Mouse (Mus musculus): ENCODE measurements at regions not wholly inside any gene's neighbourhood (a gene's known extent, or its start where the extent isn't known, plus 50 kb on each side); places are given as distances from the start of the nearest gene placed in this dataset.

DNA sequence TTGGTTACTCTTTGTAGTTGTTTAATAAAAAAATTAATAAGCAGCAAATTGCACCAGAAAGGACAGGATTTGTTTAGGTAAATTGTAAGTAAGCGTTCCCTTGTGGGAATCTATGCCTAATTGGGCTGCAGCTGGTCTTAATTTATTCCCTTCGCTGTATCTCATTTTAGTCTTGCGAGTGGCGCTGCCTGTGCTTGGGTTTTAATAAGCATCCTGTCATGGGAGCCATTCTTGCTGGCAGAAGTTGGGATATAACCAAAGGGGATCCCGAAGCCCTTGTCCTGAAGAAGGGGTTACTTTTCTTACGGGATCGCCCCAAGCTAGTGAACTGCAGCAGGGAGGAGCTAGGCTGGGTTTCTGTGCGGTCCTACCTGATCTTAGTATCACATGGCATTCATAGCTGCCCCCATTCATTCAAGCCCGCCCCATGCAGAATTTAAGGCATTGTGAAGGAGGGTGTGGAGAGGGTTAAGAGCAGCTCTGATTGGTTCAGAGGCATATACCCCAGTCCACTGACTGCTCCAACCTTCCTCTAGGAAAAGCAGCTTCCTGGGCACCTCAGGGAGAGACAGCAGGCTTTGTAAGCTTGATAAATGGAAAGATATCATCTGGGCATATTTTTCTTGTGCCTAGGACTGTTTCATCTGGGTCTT, 96.4 kb upstream of the Tmem260 start:
- Histone ChIP-seq H3K27ac (ENCODE audit: low read depth) (no peak overlapping the region), H3K27me3 (replicated peaks; ENCODE audit: control insufficient read depth, insufficient read depth, low read length) (no peaks in the 10 kb centered on the region), H3K36me3 (ENCODE audit: control insufficient read depth, insufficient read depth, low read length) (no peaks in the 10 kb centered on the region), H3K9me3 (ENCODE audit: control insufficient read depth, low read length) (no peaks in the 10 kb centered on the region), H3K9ac (ENCODE audit: low read length) (no peak overlapping the region), H3K4me3 (ENCODE audit: low read depth, low read length) (no peak overlapping the region), H3K4me2 (ENCODE audit: low read length) (no peak overlapping the region), H3K4me1 (replicated peaks; ENCODE audit: control insufficient read depth, insufficient read depth, low read length) (no peaks in the 10 kb centered on the region)
- WGBS, result 84% methylated on average over 9 of the region's 9 CpGs
- ATAC-seq (replicated peaks; ENCODE audit: low FRiP score, low TSS enrichment, low read depth), result no peak
- DNase-seq (ENCODE audit: low spot score), result no peak

GRCm38 (mm10) chr14:48351652-48352051, 94.3 kb upstream of the Tmem260 start:
- Histone ChIP-seq H3K36me3 (ENCODE audit: control insufficient read depth, insufficient read depth, low read length) (no peaks in the 10 kb centered on the region), H3K9me3 (ENCODE audit: control insufficient read depth, low read length) (no peaks in the 10 kb centered on the region), H3K4me1 (replicated peaks; ENCODE audit: control insufficient read depth, insufficient read depth, low read length) (peaks cover 4% of the 10 kb centered on the region; the same call in 1 of the 2 replicates), H3K4me2 (ENCODE audit: low read length) (no peak overlapping the region), H3K4me3 (ENCODE audit: low read depth, low read length) (no peak overlapping the region), H3K9ac (ENCODE audit: low read length) (no peak overlapping the region), H3K27ac (ENCODE audit: low read depth) (no peak overlapping the region), H3K27me3 (replicated peaks; ENCODE audit: control insufficient read depth, insufficient read depth, low read length) (no peaks in the 10 kb centered on the region)
- WGBS, result 64% methylated on average over 6 of the region's 6 CpGs
- DNase-seq (ENCODE audit: low spot score), result no peak
- no peak for ATAC-seq (replicated peaks; ENCODE audit: low FRiP score, low TSS enrichment, low read depth)

DNA sequence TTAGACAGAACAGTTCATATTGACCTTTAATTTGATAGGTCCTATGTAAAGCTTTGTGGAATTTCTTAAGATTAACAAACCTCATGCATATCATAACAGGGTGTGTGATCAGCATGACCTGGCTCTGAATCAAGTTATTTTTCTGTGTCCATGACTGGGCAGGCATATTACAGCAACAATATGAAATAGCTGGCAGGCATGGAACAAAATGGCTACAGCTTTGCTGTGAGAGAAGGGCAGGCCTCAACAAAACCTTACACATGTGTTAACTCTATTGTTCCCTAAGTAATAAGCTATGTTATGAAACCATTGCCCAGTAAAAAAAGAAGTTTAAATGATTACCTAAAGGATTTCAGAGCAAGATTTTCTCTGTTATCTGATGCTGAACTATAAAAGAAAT, 93.1 kb upstream of the Tmem260 start:
- Histone ChIP-seq H3K27ac (ENCODE audit: low read depth) (no peak overlapping the region), H3K4me3 (ENCODE audit: low read depth, low read length) (no peak overlapping the region), H3K27me3 (replicated peaks; ENCODE audit: control insufficient read depth, insufficient read depth, low read length) (no peaks in the 10 kb centered on the region), H3K4me1 (replicated peaks; ENCODE audit: control insufficient read depth, insufficient read depth, low read length) (peaks cover 4% of the 10 kb centered on the region; the same call in 1 of the 2 replicates), H3K9me3 (ENCODE audit: control insufficient read depth, low read length) (no peaks in the 10 kb centered on the region), H3K4me2 (ENCODE audit: low read length) (no peak overlapping the region), H3K9ac (ENCODE audit: low read length) (no peak overlapping the region), H3K36me3 (ENCODE audit: control insufficient read depth, insufficient read depth, low read length) (no peaks in the 10 kb centered on the region)
- DNase-seq (ENCODE audit: low spot score) (no peak), ATAC-seq (replicated peaks; ENCODE audit: low FRiP score, low TSS enrichment, low read depth) (no peak)

- H3K4me1 ChIP-seq (replicated peaks; ENCODE audit: control insufficient read depth, insufficient read depth, low read length), result peaks cover 4% of the 10 kb centered on the region; the same call in 1 of the 2 replicates
- H3K27ac ChIP-seq (ENCODE audit: low read depth), result no peak overlapping the region
- 21% methylated on average over 1 of the region's 1 CpGs for WGBS
- no peak overlapping the region for H3K9ac ChIP-seq (ENCODE audit: low read length)
- no peaks in the 10 kb centered on the region for H3K9me3 ChIP-seq (ENCODE audit: control insufficient read depth, low read length)
- no peak for DNase-seq (ENCODE audit: low spot score)
- no peak for ATAC-seq (replicated peaks; ENCODE audit: low FRiP score, low TSS enrichment, low read depth)
- H3K36me3 ChIP-seq (ENCODE audit: control insufficient read depth, insufficient read depth, low read length), result no peaks in the 10 kb centered on the region
- 0 out of 2 replicates have a peak, but pooled peaks cover 2% of the 10 kb centered on the region for H3K27me3 ChIP-seq (replicated peaks; ENCODE audit: control insufficient read depth, insufficient read depth, low read length)
- H3K4me3 ChIP-seq (ENCODE audit: low read depth, low read length), result no peak overlapping the region
- no peak overlapping the region for H3K4me2 ChIP-seq (ENCODE audit: low read length)
Measured at GRCm38 (mm10) chr14:48354176-48354575, 91.7 kb upstream of the Tmem260 start.

- 54% methylated on average over 8 of the region's 8 CpGs for WGBS
- H3K9me3 ChIP-seq (ENCODE audit: control insufficient read depth, low read length), result no peaks in the 10 kb centered on the region
- no peak overlapping the region for H3K9ac ChIP-seq (ENCODE audit: low read length)
- H3K4me3 ChIP-seq (ENCODE audit: low read depth, low read length), result no peak overlapping the region
- H3K4me2 ChIP-seq (ENCODE audit: low read length), result no peak overlapping the region
- ATAC-seq (replicated peaks; ENCODE audit: low FRiP score, low TSS enrichment, low read depth), result no peak
- H3K4me1 ChIP-seq (replicated peaks; ENCODE audit: control insufficient read depth, insufficient read depth, low read length), result peaks cover 4% of the 10 kb centered on the region; the same call in 1 of the 2 replicates
- DNase-seq (ENCODE audit: low spot score), result no peak
- 0 out of 2 replicates have a peak, but pooled peaks cover 2% of the 10 kb centered on the region for H3K27me3 ChIP-seq (replicated peaks; ENCODE audit: control insufficient read depth, insufficient read depth, low read length)
- H3K27ac ChIP-seq (ENCODE audit: low read depth), result no peak overlapping the region
- no peaks in the 10 kb centered on the region for H3K36me3 ChIP-seq (ENCODE audit: control insufficient read depth, insufficient read depth, low read length)
Measured at GRCm38 (mm10) chr14:48357441-48357840, 88.5 kb upstream of the Tmem260 start.

DNA sequence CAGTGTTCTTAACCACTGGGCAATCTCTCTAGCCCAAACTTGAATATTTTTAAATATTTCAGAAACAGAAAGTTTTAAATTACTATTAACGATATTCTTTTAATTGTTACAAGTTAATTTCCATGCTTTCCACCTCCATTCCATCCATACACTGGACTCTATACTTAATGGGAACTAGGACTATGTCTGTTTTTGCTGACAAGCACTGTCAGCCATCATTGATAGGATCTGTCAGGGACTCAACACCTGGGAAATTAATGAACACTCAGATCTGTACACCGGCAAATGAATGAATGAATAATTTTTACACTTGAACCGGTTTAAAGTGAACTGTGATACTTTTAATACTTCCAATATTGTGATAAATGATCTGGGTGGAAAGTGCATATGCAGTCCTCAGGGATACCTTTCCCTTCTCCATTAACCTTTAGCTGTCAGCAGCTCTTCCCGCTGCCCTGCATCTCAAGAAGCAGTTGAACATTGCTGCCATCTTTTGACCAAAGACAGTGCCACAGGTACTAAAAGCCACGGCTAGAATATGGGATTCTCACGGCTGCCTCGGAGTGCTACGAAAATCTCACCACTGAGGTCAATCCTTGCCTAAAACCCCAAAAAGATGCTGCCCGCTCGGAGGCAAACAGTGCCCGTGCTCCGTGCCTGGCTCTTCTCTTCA, 87.3 kb upstream of the Tmem260 start:
- no peak overlapping the region for H3K9ac ChIP-seq (ENCODE audit: low read length)
- 40% methylated on average over 12 of the region's 12 CpGs for WGBS
- no peaks in the 10 kb centered on the region for H3K36me3 ChIP-seq (ENCODE audit: control insufficient read depth, insufficient read depth, low read length)
- no peak overlapping the region for H3K4me3 ChIP-seq (ENCODE audit: low read depth, low read length)
- H3K9me3 ChIP-seq (ENCODE audit: control insufficient read depth, low read length), result no peaks in the 10 kb centered on the region
- H3K4me1 ChIP-seq (replicated peaks; ENCODE audit: control insufficient read depth, insufficient read depth, low read length), result peaks cover 4% of the 10 kb centered on the region; the same call in 1 of the 2 replicates
- ATAC-seq (replicated peaks; ENCODE audit: low FRiP score, low TSS enrichment, low read depth) (0 out of 2 replicates have a peak, but pooled peaks have one; percentile 37), DNase-seq (ENCODE audit: low spot score) (no peak)
- no peak overlapping the region for H3K27ac ChIP-seq (ENCODE audit: low read depth)
- H3K4me2 ChIP-seq (ENCODE audit: low read length), result no peak overlapping the region
- H3K27me3 ChIP-seq (replicated peaks; ENCODE audit: control insufficient read depth, insufficient read depth, low read length), result 0 out of 2 replicates have a peak, but pooled peaks cover 2% of the 10 kb centered on the region

DNA sequence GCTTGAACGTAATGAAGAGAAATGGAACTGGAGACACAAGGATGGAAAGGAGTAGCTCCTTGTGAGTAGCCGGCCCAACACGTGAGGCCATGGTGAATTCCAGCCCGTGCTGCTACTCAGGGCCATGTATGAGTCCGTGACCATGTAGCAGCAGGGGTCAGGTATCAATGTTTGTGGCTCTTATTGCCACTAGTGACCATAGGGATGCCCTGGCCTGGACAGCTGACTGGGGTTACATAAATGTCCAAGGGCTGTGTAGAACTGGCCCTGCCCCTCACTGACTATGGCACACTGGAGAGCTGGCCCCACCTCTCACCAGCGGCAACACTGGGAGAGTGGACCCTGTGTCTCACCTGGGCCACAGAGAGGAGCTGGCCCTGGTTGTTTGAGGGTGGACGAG, 84.1 kb upstream of the Tmem260 start:
- 86% methylated on average over 7 of the region's 7 CpGs for WGBS
- no peaks in the 10 kb centered on the region; the same call in 1 of the 2 replicates for H3K4me1 ChIP-seq (replicated peaks; ENCODE audit: control insufficient read depth, insufficient read depth, low read length)
- H3K9ac ChIP-seq (ENCODE audit: low read length), result no peak overlapping the region
- H3K27me3 ChIP-seq (replicated peaks; ENCODE audit: control insufficient read depth, insufficient read depth, low read length), result 0 out of 2 replicates have a peak, but pooled peaks cover 2% of the 10 kb centered on the region
- H3K27ac ChIP-seq (ENCODE audit: low read depth), result no peak overlapping the region
- H3K4me2 ChIP-seq (ENCODE audit: low read length), result no peak overlapping the region
- H3K9me3 ChIP-seq (ENCODE audit: control insufficient read depth, low read length), result no peaks in the 10 kb centered on the region
- H3K4me3 ChIP-seq (ENCODE audit: low read depth, low read length), result no peak overlapping the region
- H3K36me3 ChIP-seq (ENCODE audit: control insufficient read depth, insufficient read depth, low read length), result no peaks in the 10 kb centered on the region
- ATAC-seq (replicated peaks; ENCODE audit: low FRiP score, low TSS enrichment, low read depth), result no peak
- DNase-seq (ENCODE audit: low spot score), result no peak

DNA sequence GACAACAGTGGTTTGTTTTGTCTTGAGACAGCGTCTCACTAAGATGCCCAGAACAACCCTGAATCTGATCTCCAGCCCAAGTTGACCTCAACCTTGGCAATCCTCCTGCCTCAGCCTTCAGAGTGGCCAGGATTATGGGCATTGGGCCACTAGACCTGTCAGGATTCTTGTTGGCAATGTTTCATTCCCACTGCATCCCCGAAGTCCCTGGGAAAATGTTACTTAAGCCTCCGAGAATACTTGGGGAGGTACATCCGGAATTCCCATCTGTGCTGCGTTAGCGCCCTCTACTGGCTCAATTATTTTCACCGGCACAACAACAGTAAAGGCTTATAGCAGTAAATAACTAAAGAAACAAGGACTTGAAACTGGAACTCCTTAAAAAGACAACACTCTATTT, 78.9 kb upstream of the Tmem260 start:
- Histone ChIP-seq H3K9ac (ENCODE audit: low read length) (no peak overlapping the region), H3K4me3 (ENCODE audit: low read depth, low read length) (no peak overlapping the region), H3K27ac (ENCODE audit: low read depth) (no peak overlapping the region), H3K4me1 (replicated peaks; ENCODE audit: control insufficient read depth, insufficient read depth, low read length) (no peaks in the 10 kb centered on the region), H3K9me3 (ENCODE audit: control insufficient read depth, low read length) (no peaks in the 10 kb centered on the region), H3K36me3 (ENCODE audit: control insufficient read depth, insufficient read depth, low read length) (no peaks in the 10 kb centered on the region), H3K4me2 (ENCODE audit: low read length) (no peak overlapping the region), H3K27me3 (replicated peaks; ENCODE audit: control insufficient read depth, insufficient read depth, low read length) (no peaks in the 10 kb centered on the region)
- ATAC-seq (replicated peaks; ENCODE audit: low FRiP score, low TSS enrichment, low read depth) (no peak), DNase-seq (ENCODE audit: low spot score) (peak; percentile 91)
- 16% methylated on average over 7 of the region's 7 CpGs for WGBS

GRCm38 (mm10) chr14:48370322-48370721, 75.6 kb upstream of the Tmem260 start:
- DNase-seq (ENCODE audit: low spot score), result no peak
- no peak for ATAC-seq (replicated peaks; ENCODE audit: low FRiP score, low TSS enrichment, low read depth)
- no peaks in the 10 kb centered on the region for H3K36me3 ChIP-seq (ENCODE audit: control insufficient read depth, insufficient read depth, low read length)
- WGBS, result 0% methylated on average over 1 of the region's 1 CpGs
- no peak overlapping the region for H3K4me3 ChIP-seq (ENCODE audit: low read depth, low read length)
- H3K27ac ChIP-seq (ENCODE audit: low read depth), result no peak overlapping the region
- no peaks in the 10 kb centered on the region for H3K4me1 ChIP-seq (replicated peaks; ENCODE audit: control insufficient read depth, insufficient read depth, low read length)
- no peaks in the 10 kb centered on the region for H3K9me3 ChIP-seq (ENCODE audit: control insufficient read depth, low read length)
- H3K9ac ChIP-seq (ENCODE audit: low read length), result no peak overlapping the region
- H3K27me3 ChIP-seq (replicated peaks; ENCODE audit: control insufficient read depth, insufficient read depth, low read length), result no peaks in the 10 kb centered on the region
- H3K4me2 ChIP-seq (ENCODE audit: low read length), result no peak overlapping the region
